Mouse (Mus musculus): Measurements from ENCODE around the gene Plekhf1.
A peak's percentile ranks its signal among the peaks of the same experiment; 100 is the strongest.

Plekhf1 gene

GRCm38 (mm10) chr7:38184786-38185185, 43.0 kb downstream of the Plekhf1 start:
- DNase-seq, result no peak

GRCm38 (mm10) chr7:38184418-38184745, 43.4 kb downstream of the Plekhf1 start:
- DNase-seq, result no peak

GRCm38 (mm10) chr7:38183709-38184417, 44.0 kb downstream of the Plekhf1 start:
- peak; percentile 81 to 88 for DNase-seq

- peak; percentile 44 to 63 for DNase-seq
These were observed 44.7 kb downstream of the Plekhf1 start, which contains the start of gene 1600014C10Rik for GRCm38 (mm10) chr7:38182962-38183687. TSS of gene 1600014C10Rik (plus strand) at chr7:38183217.

- DNase-seq, result peak; percentile 71 to 88
These were observed 45.2 kb downstream of the Plekhf1 start for GRCm38 (mm10) chr7:38182596-38182961.

GRCm38 (mm10) chr7:38181366-38181765, 46.5 kb downstream of the Plekhf1 start:
- no peak for DNase-seq

- DNase-seq, result no peak
These were observed 47.9 kb downstream of the Plekhf1 start for GRCm38 (mm10) chr7:38179896-38180295.

- no peak for DNase-seq
These were observed 51.8 kb downstream of the Plekhf1 start for GRCm38 (mm10) chr7:38176056-38176455.

GRCm38 (mm10) chr7:38174321-38175148, 53.3 kb downstream of the Plekhf1 start:
- no peak for DNase-seq

GRCm38 (mm10) chr7:38173871-38174270, 53.9 kb downstream of the Plekhf1 start:
- no peak for DNase-seq

GRCm38 (mm10) chr7:38167724-38168141, 60.1 kb downstream of the Plekhf1 start:
- DNase-seq, result no peak
